Mouse (Mus musculus) cerebral cortex, adult 2 months (tissue): ENCODE results near the gene Zc3hav1.

Source experiments
- WGBS: fragments of 180-500 bp; shearing (Covaris S2); methylation state at CpG from one replicate; pipeline ENCODE4 v1.1.7; 2018; 5-methylcytosine and 5-hydroxymethylcytosine counted together

Gene Zc3hav1

GRCm38 (mm10) chr6:38353811-38354722 is at the start of gene Zc3hav1:
Zc3hav1 (minus strand) TSS chr6:38354603.
- 1% methylated on average over 87 of the region's 87 CpGs for WGBS

GRCm38 (mm10) chr6:38389671-38390070 is 35.3 kb upstream of the Zc3hav1 start:
- 35% methylated on average over 3 of the region's 3 CpGs for WGBS

- under 1% methylated on average over 26 of the region's 26 CpGs for WGBS
Measured at GRCm38 (mm10) chr6:38381129-38381771, 26.8 kb upstream of the Zc3hav1 start, which contains the start of gene Ttc26. Ttc26 (plus strand) TSS chr6:38381469.

GRCm38 (mm10) chr6:38380764-38381128 is 26.3 kb upstream of the Zc3hav1 start:
- WGBS = 3% methylated on average over 4 of the region's 4 CpGs

GRCm38 (mm10) chr6:38374271-38374670 is 19.9 kb upstream of the Zc3hav1 start:
- WGBS = 62% methylated on average over 1 of the region's 1 CpGs

- WGBS = 81% methylated on average over 3 of the region's 3 CpGs
Measured at GRCm38 (mm10) chr6:38369945-38370344, 15.5 kb upstream of the Zc3hav1 start.

GRCm38 (mm10) chr6:38363370-38363769 is 9.0 kb upstream of the Zc3hav1 start:
- 72% methylated on average over 4 of the region's 4 CpGs for WGBS

GRCm38 (mm10) chr6:38361937-38362336 is 7.5 kb upstream of the Zc3hav1 start:
- 74% methylated on average over 1 of the region's 1 CpGs for WGBS

- 91% methylated on average over 4 of the region's 4 CpGs for WGBS
Measured at GRCm38 (mm10) chr6:38361065-38361464, 6.7 kb upstream of the Zc3hav1 start.

- WGBS = 90% methylated on average over 12 of the region's 12 CpGs
Measured at GRCm38 (mm10) chr6:38359736-38360499, 5.5 kb upstream of the Zc3hav1 start.

- WGBS = 94% methylated on average over 11 of the region's 11 CpGs
Measured at GRCm38 (mm10) chr6:38359044-38359735, 4.8 kb upstream of the Zc3hav1 start.

GRCm38 (mm10) chr6:38358253-38359027 is 4.0 kb upstream of the Zc3hav1 start:
- 83% methylated on average over 8 of the region's 8 CpGs for WGBS

- WGBS = 67% methylated on average over 5 of the region's 5 CpGs
Measured at GRCm38 (mm10) chr6:38357603-38358252, 3.3 kb upstream of the Zc3hav1 start.

- 85% methylated on average over 15 of the region's 15 CpGs for WGBS
Measured at GRCm38 (mm10) chr6:38356661-38357433, 2.4 kb upstream of the Zc3hav1 start.

GRCm38 (mm10) chr6:38355862-38356261 is 1.5 kb upstream of the Zc3hav1 start:
- WGBS = 52% methylated on average over 7 of the region's 7 CpGs

- WGBS = 17% methylated on average over 8 of the region's 8 CpGs
Measured at GRCm38 (mm10) chr6:38355354-38355823, 986 bp upstream of the Zc3hav1 start.

- 8% methylated on average over 20 of the region's 20 CpGs for WGBS
Measured at GRCm38 (mm10) chr6:38354723-38355353, 435 bp upstream of the Zc3hav1 start.

- 18% methylated on average over 13 of the region's 13 CpGs for WGBS
Measured at GRCm38 (mm10) chr6:38353181-38353580, 1.2 kb downstream of the Zc3hav1 start.

- WGBS = 53% methylated on average over 10 of the region's 10 CpGs
Measured at GRCm38 (mm10) chr6:38352451-38352850, 2.0 kb downstream of the Zc3hav1 start.
